Mouse (Mus musculus) hindlimb bud, embryonic 11.5 days (tissue): ENCODE measurements at regions not wholly inside any gene's neighbourhood (a gene's known extent, or its start where the extent isn't known, plus 50 kb on each side); places are given as distances from the start of the nearest gene placed in this dataset.

ENCODE experiments used
- DNase-seq: peaks from one replicate; pipeline ENCODE4 v3.0.0-alpha.2; 2012; ENCODE audit warnings: low read depth, low spot score; ENCODE audit errors: extremely low spot score

- no peak for DNase-seq
These were observed 1438.4 kb upstream of the A1bg start for GRCm38 (mm10) chr15:62361171-62361570.

- DNase-seq, result no peak
These were observed 1435.8 kb upstream of the A1bg start for GRCm38 (mm10) chr15:62358338-62359239.

DNA sequence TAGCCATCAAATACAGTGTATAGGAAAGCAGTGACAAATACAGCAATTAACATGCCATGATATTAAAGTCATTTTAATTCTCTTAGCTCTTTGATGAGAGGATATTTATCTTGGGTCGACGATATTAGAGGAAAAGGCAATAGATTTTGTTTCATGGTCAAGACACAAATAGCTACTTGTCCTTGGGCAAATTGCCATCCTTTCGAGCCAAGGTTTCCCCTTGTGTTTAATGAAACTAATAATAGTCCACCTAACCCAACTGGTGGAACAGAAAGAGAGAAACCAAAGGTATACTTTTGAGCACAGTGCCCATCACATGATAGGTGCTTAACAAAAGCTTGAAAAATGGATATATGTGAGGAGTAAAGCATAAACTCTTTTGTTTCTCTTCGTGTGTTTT, 1431.0 kb upstream of the A1bg start:
- no peak for DNase-seq

GRCm38 (mm10) chr15:62350862-62351757, 1428.3 kb upstream of the A1bg start:
- no peak for DNase-seq

DNA sequence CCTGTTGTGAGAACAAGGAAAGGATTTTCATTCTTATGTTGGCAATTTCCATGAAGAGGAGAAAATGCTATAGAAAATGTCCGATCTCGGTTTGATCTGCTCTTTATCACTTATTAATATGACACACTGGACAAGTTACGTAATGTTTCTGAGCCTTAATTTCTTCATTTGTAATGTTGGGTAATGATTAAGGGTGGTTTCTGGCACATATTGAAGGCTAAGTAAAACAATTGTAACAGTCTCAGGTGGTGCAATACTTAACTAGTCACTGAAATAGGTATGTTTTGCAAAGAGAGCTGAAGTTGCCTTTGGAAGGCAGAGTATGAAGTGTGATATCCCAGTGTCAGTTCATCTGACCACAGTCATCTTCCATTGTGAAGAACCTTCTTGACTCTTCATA, 1427.2 kb upstream of the A1bg start:
- DNase-seq, result no peak

DNA sequence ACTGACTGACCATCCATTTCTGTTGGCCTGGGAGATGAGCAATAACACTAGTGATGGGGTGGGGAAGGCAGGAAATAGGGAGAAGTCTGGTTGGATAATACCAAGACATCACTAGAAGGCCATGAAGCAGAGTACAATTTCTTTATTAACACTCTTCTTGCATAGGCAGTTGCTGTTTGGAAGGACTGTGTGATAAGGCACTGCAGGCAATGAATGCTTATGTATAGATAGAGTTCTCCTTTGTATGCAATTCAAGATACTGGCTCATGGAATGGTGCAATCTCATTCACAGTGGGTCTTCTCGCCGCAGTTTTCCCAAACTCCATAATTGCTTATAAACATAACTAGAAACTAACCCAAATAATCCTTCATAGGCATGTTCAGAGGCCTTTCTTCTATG, 1426.1 kb upstream of the A1bg start:
- DNase-seq, result no peak

GRCm38 (mm10) chr15:62347697-62348096, 1424.9 kb upstream of the A1bg start:
- DNase-seq, result no peak

GRCm38 (mm10) chr15:62345893-62346292, 1423.1 kb upstream of the A1bg start:
- no peak for DNase-seq

DNA sequence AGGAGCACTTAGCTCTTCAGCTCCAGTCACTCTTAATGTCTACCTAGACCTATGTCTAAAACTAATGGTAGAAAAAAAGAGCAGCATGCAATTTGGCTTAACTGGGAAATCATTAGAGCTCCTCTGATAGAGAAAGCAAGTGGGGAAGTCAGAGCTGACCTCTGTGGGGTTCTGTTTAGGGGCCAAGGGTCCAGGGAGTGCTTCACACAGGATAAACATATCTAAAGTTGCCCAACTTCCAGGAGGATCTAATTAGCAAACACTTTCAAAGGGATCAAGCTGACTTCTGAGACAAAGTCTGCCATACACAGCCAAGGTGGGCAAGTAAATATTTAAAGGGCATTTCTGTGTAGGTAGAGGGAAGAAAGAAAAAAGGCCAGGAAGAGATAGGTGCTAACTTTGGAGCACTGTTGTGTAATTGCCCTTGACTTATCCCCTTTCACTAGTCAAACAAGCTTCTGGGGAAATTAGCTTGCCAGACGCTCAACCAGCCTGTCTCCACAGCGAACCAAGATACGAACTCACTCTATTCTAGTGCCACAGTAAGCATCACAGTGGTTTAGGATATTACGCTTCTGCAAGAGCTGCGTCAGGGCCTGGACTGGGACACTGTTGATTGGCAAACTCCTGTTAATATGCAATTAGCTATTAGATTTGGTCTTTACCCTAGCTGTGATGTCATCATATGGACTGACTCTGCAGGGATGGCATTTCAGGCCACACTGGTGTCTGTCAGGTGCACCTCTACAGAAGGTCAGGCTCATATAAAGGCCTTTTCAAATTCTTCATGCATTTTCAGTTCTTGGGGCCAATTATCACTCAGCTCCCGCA, 1413.9 kb upstream of the A1bg start:
- no peak for DNase-seq

- DNase-seq, result no peak
These were observed 1411.6 kb upstream of the A1bg start for GRCm38 (mm10) chr15:62334256-62335009.

DNA sequence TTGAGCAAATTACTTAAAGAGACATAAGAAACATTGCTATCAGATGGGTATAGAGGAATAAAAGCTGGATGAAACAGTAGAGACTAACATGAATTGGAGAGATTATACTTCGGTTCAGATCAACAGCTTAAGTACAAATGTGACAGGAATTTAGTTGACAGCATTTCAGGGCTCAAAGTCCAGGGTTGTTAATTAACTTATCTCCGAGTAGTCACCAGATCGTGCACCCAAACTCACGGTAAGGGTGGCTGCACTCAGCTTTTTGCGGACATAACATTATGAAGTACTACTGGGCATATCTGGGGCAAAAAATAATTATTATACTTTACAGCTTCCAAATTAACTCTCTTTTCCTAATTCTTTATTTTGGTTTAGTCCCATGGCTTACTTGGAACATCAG, 1409.3 kb upstream of the A1bg start:
- no peak for DNase-seq

GRCm38 (mm10) chr15:62331138-62331800, 1408.5 kb upstream of the A1bg start:
- DNase-seq, result no peak

- DNase-seq, result no peak
These were observed 1406.1 kb upstream of the A1bg start for GRCm38 (mm10) chr15:62328920-62329319.

DNA sequence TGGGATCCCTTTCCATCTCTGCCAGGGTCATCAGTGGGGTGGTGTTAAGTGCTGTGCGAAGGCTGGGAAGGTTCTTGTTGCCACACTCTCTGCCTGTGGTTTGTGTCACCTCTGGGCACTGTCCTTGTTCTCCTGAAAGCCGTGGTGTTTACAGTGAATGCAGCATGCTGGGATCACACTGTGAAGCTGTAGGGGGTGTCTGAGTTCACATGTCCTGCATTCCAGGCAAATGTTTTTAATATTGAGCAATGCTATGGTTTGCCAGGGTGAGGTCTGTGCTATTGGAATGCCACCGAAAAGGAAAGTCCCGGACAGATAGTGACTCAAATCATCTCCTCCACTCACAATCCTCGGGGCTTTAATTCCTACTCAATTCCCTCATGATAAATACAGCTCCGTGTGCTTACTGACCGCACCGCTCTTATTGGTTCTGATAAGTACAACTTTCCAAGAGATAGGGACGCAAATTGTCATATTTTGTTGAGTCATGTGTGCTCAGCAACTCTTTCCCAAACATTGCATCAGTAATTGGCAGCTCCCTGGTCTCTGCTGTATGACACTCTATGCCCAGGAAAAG, 1405.6 kb upstream of the A1bg start:
- no peak for DNase-seq

DNA sequence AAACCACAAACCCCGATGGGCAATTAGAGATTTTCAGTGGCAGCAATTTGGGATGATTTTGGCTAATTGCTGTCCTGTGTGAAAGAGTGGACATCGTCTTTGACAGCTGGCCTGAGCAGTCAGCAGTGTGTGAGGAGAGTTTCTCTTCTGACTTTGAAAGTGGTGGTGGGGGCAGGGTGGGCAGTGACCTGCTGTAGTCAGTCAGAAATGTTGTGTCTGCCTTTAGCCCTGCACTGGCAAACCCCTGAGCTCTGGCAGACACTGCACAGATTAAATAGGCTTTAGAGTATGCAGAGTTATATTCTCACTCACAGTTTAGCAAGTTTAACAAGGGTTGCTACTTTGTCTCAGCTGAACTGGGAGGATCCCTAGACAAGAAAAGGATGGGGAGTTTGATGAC, 1404.7 kb upstream of the A1bg start:
- DNase-seq, result no peak

DNA sequence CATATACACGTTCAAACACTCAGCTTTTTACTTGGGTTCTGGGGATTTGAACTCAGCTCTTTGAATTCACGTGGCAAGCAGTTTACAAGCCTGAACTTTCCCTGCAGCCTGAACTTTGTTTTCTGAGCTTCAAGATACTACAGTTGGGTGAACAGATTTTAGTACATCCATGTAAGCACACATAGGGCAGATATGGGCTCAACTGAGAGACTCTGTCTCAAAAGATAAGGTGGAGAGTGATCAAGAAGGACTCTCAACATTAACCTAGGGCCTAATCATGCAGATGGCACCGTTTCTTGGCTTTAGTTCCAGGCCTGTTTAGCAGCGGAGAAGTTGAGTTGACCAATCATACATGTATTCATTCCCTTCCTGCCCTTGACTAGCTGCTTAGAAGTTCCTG, 1403.7 kb upstream of the A1bg start:
- DNase-seq, result no peak

GRCm38 (mm10) chr15:62325451-62326290, 1402.9 kb upstream of the A1bg start:
- no peak for DNase-seq

DNA sequence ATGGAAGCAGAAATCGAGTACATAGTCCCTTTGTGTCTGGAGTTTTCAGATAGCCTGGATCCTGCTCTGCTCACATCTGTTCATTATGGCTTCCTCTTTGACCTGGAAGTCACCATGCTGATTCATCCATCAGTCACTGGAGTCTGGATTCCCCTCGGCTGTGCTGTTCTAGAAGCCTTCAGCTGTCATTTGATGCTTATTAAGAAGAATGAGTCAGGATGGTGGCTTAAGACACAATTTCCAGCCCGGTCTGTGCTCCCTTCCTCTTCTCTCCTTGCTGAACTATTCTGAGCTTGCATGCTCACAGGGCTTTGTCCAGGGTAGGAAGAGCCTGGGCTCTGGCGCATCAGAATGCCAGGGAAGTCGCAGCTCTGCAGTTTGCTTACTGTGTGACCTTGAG, 1398.2 kb upstream of the A1bg start:
- DNase-seq, result no peak

DNA sequence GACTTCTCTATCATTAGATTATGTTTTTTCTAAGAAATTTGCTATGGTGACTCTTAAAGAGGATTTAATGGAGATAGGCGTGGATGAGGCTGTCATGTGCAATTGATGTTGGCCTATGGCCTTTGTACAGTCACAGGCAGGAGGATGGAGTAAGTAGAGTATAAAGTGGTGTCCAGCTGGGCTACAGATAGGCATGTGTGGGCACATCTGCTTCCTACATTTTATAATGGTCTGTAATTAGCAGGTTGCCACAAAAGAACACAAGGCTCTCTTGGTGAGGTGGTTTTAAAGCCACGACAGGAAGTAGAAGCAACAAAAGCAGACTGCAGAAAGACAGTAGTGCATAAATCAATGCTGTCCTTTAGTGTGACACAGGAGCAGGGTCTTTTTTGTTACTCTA, 1391.6 kb upstream of the A1bg start:
- DNase-seq, result no peak
